ENCODE assay signal across 8 mouse cellular contexts in genomic region chr2:132815608-132816314, GRCm38 (mm10). TPM values are rescaled to one million over a fixed set of nuclear protein-coding genes. Genes with fewer than 3 reads are reported as not detected.
DNase-seq lines count a peak whose midpoint lies in the region; ATAC-seq lines count a peak whose summit lies in the region.

Gene Trmt6 (minus strand): TSS chr2:132816055.
Gene Mcm8 (plus strand): TSS chr2:132816141.

- DNase-seq in R1 (ENCODE audit: low read depth, low spot score), result peak; percentile 99
- DNase-seq in cerebellum, postnatal 25 days, result peak; percentile 90 to 96
- peak; percentile 64 to 73 for DNase-seq in frontal cortex, postnatal 25 days (ENCODE audit: low spot score in 2 of 2)
- DNase-seq in hindbrain, embryonic 14.5 days (ENCODE audit: low spot score), result peak; percentile 96
- peak; percentile 85 to 86 for DNase-seq in layer of hippocampus, postnatal 36 days
- DNase-seq in lung, postnatal 36 days, result peak; percentile 97
- DNase-seq in retina, postnatal 1 day, result peak; percentile 99
- peak; percentile 75 to 87 for DNase-seq in urinary bladder, adult 18-20 months (ENCODE audit: low spot score in 2 of 2)

- H3K36me3 ChIP-seq in hindbrain, embryonic 14.5 days (replicated peaks; ENCODE audit: control insufficient read depth, insufficient read depth), result peaks cover 24% of the 10 kb centered on the region

- H3K4me2 ChIP-seq in hindbrain, embryonic 14.5 days (replicated peaks), result peak within 1 kb of the TSS; percentile 84

- H3K27me3 ChIP-seq in hindbrain, embryonic 14.5 days (ENCODE audit: control insufficient read depth, insufficient read depth, low read length), result no peaks in the 10 kb centered on the region

- peak within 1 kb of the TSS; percentile 70 for H3K9ac ChIP-seq in hindbrain, embryonic 14.5 days

- peak within 1 kb of the TSS; percentile 10 for H3K27ac ChIP-seq in hindbrain, embryonic 14.5 days

- H3K4me3 ChIP-seq in hindbrain, embryonic 14.5 days (replicated peaks; ENCODE audit: low read length), result peak within 1 kb of the TSS; percentile 61

- ATAC-seq in hindbrain, embryonic 14.5 days (ENCODE audit: low FRiP score), result peak; percentile 100

- H3K9me3 ChIP-seq in hindbrain, embryonic 14.5 days (ENCODE audit: control insufficient read depth, low read length), result no peaks in the 10 kb centered on the region

- under 1% methylated on average over 59 of the region's 59 CpGs for WGBS in hindbrain, embryonic 14.5 days

- peaks cover 13% of the 10 kb centered on the region for H3K4me1 ChIP-seq in hindbrain, embryonic 14.5 days (replicated peaks; ENCODE audit: control insufficient read depth, insufficient read depth, low read length)

RNA-seq across cellular contexts. Expression of gene Trmt6, which starts in this region (rescaled TPM):
- 15.7 and 18.5 TPM in 2 replicates for polyA plus RNA-seq in hindbrain, embryonic 14.5 days (2014; fragmentation: Nextera tagmentation; extraction: Ambion mirVana)
- total RNA-seq in layer of hippocampus, postnatal 36 days (2021), result 10 to 100 TPM; 27.9 to 32.4 TPM

RNA-seq across cellular contexts. Expression of gene Mcm8, which starts in this region (rescaled TPM):
- polyA plus RNA-seq in hindbrain, embryonic 14.5 days (2014; fragmentation: Nextera tagmentation; extraction: Ambion mirVana), result 5.1 and 6.6 TPM in 2 replicates
- total RNA-seq in layer of hippocampus, postnatal 36 days (2021), result 1 to 10 TPM; 3.3 to 4.2 TPM

Comparison
In these comparisons a context has a peak if more than half of its experiments do, and no peak if none do; other contexts are left out.
1. Peak in every context shown above with its lines: DNase-seq, ATAC-seq, H3K4me3 ChIP-seq and H3K27ac ChIP-seq.